Mouse (Mus musculus) G1E (cell line): Measurements from ENCODE around the gene Mthfd1.

Source experiments
- CTCF ChIP-seq: IDR thresholded peaks from 2 replicates; pipeline ENCODE4 v1.5.1; 2012; ENCODE audit warnings: low read depth, low read length, inconsistent platforms, mixed read lengths
- POLR2AphosphoS5 ChIP-seq: IDR thresholded peaks from 2 replicates; pipeline ENCODE4 v1.6.1; 2012; ENCODE audit warnings: low read depth, low read length, inconsistent platforms; ENCODE audit not compliant: insufficient replicate concordance
- TAL1 ChIP-seq: conservative IDR thresholded peaks from 2 replicates; pipeline ENCODE4 v1.6.1; 2012; ENCODE audit warnings: low read depth, low read length, inconsistent platforms, mixed read lengths

- TF ChIP-seq CTCF: no peak
- TF ChIP-seq POLR2AphosphoS5: no peak
- TF ChIP-seq TAL1: no peak
Measured at GRCm38 (mm10) chr12:76263876-76264275, 8.8 kb downstream of the Mthfd1 start.
